Mouse (Mus musculus): ENCODE measurements at regions not wholly inside any gene's neighbourhood (a gene's known extent, or its start where the extent isn't known, plus 50 kb on each side); places are given as distances from the start of the nearest gene placed in this dataset.

DNA sequence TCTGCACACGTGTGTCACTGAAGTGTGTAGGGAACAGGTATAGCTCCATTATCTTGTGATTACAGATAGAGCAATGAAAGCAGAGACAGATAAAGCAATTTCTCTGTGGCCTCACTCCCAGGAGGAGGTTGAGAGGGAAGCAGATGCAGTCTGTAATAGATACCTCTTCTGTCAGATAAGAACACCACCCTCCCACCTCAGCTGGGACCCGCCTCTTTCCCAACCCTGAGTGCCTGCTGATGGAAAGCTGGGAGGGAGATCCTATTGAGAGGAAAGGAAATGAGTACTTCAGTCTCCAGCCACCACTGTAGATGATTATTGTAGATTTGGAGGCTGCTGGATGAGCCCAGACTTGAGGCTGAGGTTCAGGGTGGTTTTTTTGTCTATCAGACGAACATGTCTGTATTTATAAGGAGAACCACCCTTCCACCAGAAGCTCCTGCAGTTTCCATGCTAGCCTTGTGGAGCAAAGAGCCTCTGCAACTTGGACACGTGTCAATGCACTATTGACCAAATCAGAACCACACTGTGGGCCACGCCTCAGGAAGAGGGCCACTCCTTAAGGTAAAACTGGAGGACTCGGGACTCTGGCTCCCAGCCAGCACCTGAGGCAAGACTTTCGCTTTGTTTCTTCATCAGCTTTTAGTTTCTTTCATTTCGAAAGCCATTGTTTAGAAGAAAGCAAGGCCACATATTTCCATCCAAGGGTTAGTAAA, 55.3 kb upstream of the Plekha5 start:
- DNase-seq = peak; percentile 27

DNA sequence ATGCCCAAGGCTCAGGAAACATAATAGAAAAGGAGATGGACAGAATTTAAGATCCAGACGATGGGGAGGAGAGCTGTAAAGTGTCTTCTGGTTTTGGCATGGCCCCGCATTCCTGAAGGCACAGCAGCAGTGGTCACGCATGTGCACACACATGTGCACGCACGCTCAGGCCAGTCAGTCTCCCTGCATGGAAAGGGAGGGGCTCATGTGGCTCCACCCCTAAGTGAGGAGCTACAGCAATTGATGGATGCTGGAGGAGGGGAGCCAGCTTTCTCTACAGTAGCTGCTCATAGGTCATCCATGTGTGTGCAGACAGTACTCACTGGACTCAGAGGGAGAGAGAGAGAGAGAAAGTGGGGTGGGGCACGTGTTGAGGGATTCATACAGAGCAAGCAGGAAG, 56.6 kb upstream of the Plekha5 start:
- no peak for DNase-seq

DNA sequence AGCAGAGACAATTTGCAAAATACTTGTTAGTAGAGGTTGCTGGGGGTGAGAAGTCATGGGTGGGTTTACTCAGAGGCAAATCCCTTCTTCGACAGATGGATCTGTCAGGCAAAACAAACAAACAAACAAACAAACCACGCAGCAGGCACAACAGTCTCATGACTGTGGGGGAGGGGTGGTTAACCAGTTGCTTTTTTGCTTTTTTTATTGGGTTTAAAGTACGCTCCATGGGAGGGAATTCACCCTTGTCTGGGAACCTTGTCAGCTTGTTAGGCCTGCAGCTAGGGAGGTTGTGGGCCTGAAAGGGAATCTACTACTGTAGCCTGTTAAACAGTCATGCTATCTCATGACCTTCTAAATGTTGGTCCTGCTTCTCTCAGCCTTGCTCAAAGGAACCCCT, 57.1 kb upstream of the Plekha5 start:
- DNase-seq = no peak

DNA sequence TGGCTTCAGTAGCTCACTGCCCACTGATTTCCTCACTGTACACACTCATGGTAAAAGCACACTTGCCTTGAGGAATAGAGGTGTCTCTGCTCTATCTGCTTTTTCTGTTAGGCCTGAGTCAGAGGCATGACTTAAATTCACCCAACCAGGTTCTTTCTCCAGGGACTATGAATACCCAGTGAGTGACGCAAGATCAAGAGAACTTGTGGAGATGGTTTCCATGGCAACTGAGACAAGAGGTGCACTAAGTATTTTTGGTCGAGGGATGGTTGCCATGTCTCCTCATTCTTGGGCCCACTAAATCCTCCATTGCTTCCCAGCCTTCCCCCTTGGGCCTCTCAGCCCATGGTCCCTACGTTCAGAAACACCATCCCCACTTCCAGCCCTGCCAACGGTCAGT, 62.9 kb upstream of the Plekha5 start:
- no peak for DNase-seq

DNA sequence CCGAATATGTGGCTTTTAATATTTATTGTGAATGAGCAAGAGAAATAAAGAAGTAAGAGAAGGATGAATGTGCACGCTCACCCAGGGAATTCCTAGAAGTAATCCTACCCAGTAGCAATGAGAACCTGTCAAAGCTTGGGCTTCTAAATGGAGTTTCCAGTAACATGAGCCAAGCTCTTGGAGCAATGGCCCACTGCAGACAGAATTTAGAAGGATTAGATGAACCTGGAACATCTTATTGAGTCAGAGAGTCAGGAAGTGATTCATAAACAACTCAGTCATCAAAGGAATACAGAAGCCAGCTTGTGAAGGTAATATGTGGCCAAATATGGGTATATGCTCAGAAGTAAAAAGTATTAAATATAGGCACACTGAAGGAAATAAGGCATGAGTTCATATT, 66.0 kb upstream of the Plekha5 start:
- no peak for DNase-seq

DNA sequence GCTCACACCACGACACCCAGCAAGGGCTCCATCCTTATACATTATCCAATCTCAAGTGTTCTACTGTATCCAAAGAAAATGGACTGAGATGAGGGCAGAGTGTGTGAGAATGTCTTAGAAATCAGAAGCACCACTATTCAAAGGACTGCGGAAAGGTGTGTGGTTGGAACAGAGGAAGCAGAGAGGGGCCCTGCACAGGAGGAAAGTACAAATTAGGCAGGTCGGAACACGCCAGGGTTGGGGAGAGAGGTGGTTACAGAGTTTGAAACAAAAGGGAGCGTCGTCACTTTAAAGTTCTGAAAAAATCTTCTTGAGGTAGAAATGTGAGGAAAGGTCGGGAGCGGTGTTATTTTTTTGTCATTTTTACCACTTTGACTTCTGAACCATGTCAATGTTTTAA, 66.6 kb upstream of the Plekha5 start:
- no peak for DNase-seq

DNA sequence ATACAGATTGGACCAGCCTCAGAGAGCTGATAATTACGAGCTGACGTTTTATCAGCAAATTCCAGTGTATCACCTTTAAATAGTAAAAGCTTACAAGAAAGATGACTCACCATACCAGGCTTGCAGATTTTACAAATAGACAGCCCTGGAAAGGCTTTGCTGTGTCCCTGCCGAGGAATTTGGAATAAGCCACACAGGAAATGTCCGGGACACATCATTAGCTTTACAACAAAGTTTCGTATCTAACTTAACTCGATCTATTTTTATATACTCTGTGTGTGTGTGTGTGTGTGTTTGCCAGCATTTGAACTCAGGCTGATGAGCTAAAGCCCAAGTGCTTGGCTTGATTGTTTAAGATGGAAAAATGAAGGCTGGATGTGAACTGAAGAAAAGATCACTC, 69.8 kb upstream of the Plekha5 start:
- no peak for DNase-seq

DNA sequence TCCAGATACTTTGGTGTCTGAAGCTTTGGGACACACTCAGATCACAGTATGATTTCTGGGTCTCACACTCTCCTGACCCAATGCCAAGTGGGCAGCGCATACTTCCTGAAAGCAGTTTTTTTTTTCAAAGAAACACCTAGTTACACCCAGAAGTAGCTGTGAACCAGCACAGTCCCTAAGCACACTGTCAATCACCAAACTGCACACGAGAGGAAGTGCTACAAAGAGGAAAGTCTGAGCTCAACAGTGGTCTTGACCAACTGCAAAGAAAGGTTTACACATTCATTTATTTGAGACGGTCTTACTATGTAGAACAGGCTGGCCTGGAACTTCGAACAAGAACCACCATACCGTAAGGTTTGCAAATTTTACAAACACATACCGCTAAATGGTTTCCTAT, 70.2 kb upstream of the Plekha5 start:
- DNase-seq = no peak

DNA sequence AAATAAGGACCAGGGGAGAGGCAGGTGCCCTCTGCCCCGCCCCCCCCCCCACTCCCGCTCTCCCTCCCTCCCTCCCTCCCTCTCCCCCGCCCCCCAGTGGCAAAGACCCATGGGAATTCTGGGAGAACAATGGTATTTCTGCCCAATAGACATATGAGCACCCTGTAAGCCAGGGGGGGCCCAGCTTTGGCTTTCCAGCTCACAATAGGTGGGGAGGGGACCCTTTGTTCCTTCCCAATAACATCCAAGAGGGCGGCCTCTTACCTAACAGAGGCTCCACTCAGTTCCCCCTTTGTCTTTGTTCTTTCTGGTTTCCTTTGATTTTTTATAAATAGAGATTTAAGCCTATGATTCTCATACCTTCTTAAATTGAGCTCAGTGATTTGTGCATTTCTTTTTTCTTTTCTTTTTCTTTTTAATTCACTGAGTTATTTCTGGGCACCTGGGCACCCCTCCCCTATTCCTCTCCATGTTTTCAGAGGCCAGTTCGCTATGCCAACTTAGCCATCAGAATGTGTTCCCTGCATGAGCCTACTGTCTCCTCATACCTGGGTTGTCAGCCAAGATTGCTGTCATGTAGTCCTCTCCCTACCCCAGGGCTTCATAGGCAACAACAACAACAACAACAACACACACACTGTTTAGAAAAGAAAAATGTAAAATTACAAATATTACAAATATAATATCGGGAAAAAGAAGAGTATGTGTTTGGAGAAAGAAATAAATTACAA, 72.3 kb upstream of the Plekha5 start:
- DNase-seq = no peak

DNA sequence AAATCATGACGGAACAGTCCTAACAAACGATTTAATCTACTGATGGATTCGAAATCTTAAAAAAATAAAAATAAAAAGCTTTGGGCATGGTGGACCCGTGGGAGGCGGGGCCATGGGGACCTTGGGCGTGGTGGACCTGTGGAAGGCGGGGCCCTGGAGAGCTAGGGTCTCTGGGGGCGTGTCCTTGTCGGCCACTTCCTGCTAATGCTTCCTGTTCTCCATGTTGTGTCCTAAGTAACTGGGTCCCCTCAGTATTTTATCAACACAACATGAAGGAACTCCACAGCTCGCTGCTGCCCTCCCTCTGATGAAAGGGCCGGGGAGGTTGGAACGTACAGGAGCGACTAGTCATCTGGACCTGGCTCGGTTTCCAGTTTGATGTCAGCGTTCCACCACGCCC, 75.3 kb upstream of the Plekha5 start:
- DNase-seq = no peak

DNA sequence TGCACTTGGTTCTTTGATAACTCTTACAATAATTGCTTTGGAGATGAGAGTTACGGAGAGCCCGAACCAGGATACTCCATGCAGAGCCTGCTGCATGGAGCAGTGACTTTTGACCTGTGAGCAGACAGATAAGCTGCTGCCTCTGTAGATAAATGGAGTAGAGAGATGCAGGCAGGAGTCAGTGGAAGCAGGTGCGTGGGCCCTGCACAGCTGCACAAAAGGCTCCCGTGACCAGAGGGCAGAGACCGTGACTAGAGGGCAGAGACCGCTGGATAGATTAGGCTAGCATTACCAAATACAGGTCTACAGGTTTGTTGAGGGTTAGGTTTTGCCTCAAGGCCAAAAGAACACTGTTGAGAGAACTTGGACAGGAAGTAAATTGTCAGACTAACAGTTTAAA, 76.9 kb upstream of the Plekha5 start:
- DNase-seq = no peak

DNA sequence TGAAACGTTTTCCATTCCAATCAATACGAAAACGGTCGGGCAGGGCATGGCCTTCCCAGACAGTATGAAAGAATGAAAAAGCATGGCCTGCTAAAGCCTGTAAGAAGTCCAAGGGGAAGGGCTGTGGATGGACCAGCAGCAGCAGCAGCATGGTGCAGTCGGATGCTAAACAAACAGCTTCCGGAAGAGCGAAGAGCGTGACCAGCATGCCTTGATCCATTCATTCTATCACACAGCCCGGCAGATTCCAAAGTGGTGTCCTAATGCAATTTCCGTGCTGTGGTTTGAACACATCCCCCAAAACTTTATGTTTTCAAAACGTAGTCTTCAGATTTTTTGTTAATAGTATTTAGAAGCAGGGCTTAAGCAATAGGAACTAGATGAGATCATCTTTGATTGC, 80.2 kb upstream of the Plekha5 start:
- no peak for DNase-seq

DNA sequence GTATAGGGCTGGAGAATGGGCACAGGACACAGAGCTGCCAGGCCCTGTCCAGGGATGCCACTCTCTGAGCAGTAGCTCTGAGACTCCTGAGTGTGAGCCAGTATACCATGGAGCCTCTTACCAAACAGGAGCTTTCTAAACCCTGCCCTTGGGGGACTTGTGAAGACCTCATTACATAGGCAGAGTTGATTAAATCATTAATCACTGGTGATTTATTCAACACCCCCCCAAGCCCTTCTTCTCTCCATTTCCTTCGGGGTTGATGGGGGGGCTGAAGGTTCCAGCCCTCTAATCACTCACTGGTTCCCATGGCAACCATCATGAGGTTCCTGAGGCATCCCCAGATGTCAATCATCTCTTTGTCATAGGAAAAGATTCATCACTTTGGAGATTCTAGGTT, 81.0 kb upstream of the Plekha5 start:
- DNase-seq = no peak

DNA sequence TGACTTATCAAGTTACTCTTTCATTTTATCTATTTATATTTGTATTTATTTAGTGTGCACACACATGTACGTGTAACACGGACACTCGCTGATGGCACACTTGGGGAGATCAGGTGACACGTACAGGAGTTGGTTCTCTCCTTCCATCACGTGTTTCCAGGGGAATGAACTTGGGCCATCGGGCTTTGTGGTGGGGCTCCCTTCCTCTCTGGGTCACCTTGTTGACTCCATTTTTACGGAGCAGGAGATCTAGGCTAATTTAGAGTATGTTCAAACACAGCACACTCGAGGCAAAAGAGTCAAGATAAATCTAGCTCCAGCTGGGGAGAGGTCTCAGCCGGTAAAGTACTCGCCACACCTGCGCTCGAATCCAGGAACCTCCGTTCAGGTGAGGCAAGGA, 84.1 kb upstream of the Plekha5 start:
- no peak for DNase-seq

DNA sequence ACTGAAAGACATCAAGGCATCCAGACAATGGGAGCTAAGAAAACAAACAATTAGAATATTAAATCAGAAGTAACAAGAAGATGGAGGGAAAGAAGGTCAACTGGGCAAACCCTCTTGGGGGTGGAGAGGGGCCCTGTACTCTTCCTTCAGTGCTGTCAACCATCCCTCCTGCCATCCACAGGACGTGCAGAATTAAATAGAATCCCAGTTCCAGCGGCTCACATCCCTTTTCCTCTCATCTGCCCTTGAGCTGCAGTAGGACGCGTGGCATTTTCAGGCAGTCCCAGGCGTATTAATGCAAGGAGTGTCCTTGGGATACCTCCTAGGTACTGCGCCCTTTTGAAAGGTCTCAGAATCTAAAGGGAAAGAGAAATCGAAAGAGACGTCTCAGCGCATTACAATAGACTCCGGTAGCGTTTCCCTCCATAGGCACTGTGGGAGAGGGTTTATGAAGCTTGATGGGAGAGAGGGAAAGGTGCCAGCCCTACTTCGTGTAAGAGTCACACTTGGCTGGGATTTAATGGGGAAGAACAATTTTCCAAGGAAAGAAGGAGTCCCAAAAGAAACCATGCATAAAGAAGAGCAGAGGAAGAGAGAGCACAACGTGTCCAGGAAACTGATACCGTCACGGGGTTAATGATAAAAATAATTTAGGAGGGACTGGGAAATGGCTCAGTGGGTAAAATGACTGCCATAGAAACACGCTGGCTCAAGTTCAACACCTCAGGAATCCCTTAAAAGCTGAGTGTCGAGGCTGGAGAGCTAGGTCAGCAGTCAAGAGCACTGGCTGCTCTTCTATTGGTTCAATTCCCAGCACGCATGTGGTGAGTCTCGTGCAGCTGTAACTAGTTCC, 85.7 kb upstream of the Plekha5 start:
- DNase-seq = peak; percentile 14

DNA sequence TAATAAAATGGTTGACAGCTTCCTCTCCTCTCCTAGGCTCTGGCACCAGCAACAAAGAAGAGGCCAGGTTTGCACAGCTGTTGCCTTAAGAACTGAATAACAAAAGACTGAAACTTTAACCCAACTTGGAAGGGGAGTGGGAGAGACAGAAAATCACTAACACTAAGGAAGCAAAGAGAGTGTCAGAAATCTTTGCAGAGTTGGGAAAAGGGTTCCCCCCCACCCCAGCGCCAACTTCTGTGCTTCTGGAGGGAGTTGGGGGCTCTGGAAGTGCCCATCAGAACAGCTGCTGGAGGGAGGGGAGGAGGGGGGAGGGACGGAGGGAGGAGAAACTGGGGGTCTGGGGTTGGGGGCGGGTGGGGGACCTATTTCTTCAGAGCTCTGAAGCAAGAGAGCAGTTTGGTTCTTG, 86.8 kb upstream of the Plekha5 start:
- DNase-seq = no peak

DNA sequence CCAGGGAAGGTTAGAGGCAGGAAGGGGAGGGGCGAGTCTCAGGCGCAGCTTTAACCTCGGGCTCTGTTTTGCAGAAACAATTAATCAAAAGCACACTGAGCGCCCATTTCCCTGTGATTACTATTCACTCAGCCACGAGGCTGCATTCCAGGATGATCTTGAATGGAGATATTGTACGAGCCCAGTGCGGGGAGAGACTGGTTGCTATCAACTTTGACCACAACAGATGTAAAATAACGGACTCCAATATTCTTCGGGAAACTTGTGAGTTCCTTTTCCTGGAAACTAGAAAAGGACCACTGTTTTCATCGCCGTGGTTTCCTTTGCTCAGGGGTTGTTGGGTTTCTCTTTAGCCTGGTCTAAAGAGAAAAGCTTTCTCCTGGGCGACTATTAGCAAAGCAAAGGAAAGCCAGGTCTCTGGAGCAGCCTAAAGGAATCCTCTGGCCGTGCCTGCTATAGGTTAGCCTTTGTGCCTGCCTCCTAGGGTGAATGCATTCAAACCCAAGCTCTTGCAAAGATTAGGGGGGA, 87.4 kb upstream of the Plekha5 start:
- DNase-seq = no peak

DNA sequence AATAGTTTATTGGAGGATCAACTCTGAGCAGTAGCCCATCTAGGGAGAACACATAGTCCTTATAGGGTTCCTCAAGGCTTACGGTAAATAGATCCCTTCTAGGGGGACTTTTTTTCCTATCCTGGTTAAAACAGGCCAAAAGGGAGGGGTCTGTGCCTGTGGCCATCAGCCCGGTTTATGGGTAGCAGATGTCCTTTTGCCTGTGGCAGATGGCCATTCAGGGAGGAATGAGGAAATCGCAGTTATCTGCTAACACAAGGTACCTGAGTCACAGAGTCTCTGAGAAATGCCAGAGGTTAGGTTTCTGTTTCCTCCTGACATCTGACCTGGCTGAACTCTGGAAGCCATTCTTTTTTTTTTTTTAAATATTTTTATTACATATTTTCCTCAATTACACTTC, 90.5 kb upstream of the Plekha5 start:
- no peak for DNase-seq

DNA sequence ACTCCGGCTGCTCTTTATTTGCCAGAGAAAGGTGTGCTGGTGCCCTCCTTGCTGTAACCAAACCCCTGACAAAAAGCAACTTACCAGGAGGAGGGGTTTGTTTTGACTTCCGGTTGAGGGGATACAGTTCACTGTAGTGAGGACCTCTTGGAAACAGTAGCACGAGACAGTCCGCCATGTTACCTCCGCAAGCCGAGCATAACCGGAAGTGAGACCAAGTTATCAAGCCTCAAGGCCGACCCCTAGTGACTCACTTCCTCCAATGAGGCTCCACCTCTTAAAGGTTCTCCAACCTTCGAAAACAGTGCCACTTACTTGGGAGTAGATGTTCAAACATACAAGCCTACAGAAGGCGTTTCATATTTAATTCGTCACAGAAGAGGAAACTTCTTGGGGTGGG, 115.2 kb upstream of the Plekha5 start:
- DNase-seq = no peak

DNA sequence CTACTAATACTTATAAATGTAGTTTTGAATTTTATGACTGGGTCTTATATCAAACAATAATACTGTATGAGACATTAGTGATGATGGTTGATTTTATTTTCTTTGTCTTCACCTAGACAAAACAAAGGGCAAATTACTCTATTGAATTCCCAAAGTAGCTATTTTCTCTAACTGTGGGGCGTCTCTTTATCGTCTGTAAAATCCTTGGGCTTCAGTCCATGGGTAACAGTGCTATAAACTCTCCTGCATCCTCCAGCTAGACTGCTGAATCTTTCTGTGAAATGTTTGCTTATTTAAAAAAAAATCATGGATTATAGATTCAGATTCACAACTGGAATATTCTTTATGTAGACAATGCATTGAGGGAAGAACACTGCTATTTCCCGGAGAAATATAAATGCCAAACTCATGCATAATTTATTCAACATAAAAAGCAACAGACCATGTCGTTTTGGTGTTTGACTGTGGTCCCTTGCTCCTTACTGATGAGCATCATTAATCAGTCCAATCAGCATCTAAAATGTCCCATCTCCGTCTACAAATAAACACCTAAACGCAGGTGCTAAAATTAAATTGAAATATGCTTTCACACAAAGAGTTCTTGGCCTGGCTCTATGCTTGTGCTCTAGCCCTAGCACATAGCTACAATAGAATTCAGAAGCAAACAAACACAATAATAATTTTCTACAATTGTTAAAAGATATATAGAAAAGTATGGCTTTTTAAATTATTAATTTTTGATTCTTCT, 116.9 kb upstream of the Plekha5 start:
- no peak for DNase-seq

DNA sequence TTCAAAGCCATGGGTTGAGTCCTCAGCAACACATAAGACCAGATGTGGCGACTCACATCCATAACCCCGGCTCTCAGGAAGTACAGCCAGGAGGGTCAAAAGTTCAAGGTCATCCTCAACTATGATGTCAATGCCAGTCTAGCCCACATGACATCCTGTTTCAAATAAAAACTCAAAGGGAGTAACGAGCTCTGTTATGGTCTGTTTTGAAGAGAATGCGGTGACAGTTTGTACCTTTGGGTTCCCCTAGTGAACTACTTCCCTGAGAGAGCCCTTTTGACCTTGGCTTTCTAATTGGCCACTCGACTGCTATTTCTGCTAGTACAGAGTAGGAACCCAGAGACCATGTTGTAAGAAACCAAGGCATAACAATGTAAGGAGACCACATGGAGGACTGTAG, 119.7 kb upstream of the Plekha5 start:
- DNase-seq = no peak

DNA sequence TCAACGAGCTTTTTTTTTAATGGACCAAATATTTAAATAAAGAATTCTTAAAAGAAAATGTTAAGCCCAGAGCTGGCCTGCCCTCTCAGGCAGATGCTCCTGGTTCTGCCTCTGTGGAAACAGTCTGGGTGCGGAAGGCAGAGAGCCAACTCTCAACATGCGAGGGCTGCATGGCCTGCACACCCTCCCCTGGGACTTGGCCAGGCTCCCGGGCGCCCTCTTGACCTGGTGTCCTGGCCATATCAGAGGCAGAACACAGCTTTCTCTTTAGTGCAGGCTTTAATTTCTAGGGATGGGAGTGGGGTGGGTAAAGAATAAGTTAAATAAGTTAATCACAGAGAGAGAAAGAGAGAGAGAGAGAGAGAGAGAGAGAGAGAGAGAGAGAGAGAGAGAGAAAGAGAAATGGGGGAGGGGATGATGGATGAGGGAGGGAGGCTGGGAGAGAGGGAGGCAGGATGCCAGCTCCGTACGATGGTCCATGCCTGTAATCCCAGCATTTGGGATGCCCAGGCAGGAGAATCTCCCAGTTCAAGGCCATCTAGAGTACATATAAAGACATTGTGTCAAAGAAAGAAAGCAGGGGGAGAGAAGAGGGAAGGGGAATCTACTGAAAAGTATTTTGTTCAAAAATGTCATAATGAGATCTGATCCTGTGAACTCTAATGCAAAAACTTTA, 123.2 kb upstream of the Plekha5 start:
- peak; percentile 79 for DNase-seq

Measured in adrenal gland, adult 2 months (tissue).